Mouse (Mus musculus) CH12.LX (cell line): ENCODE results near the gene Pknox1. TPM values are rescaled to one million over a fixed set of nuclear protein-coding genes. Genes with fewer than 3 reads are reported as not detected.
"Not testable (repeated sequence)": the region's sequence is repeated elsewhere in the genome, so short reads cannot be mapped to it uniquely, and the experiment has no call there.

Experiments
- DNase-seq: peaks from one replicate; pipeline ENCODE4 v3.0.0-alpha.2; 2013; ENCODE audit errors: extremely low read depth
- H3K27ac ChIP-seq: 2 replicates; pipeline ENCODE4 v1.5.1; 2012; ENCODE audit warnings: low read depth, mild to moderate bottlenecking, control low read depth, moderate library complexity; ENCODE audit not compliant: insufficient read depth
- H3K27me3 ChIP-seq: replicated peaks from 2 replicates; pipeline ENCODE3; 2012; ENCODE audit warnings: inconsistent platforms
- H3K36me3 ChIP-seq, 2 experiments: replicated peaks in 1 of 2; 2 replicates each; pipeline versions ENCODE3 to v1.6.1; 2012; ENCODE audit warnings: inconsistent platforms in 1 of 2, low read length in 1 of 2, mild to moderate bottlenecking in 1 of 2, mixed read lengths in 1 of 2, moderate library complexity in 1 of 2; ENCODE audit not compliant: control insufficient read depth in 1 of 2, insufficient read depth in 1 of 2
- H3K4me1 ChIP-seq, 2 experiments: 2 replicates each; pipeline ENCODE4 v1.6.1; 2012; ENCODE audit warnings: inconsistent platforms in 1 of 2, moderate library complexity in 1 of 2; ENCODE audit not compliant: insufficient read depth in 2 of 2, control insufficient read depth in 1 of 2
- H3K4me2 ChIP-seq: 2 replicates; pipeline ENCODE4 v1.6.1; 2012; ENCODE audit warnings: low read depth, mild to moderate bottlenecking, control low read depth; ENCODE audit not compliant: poor library complexity, insufficient read depth, severe bottlenecking
- H3K4me3 ChIP-seq, 3 experiments: fragments of 150-350 bp in 1 of 3; sonication (generic) in 1 of 3; replicated peaks in 1 of 3; 2 replicates each; pipeline versions ENCODE3 to v1.5.1; 2011 to 2012; ENCODE audit warnings: low read depth in 2 of 3, low read length in 2 of 3, mild to moderate bottlenecking in 2 of 3, moderate library complexity in 2 of 3, control low read depth in 1 of 3, improper control_type of control experiment in 1 of 3, inconsistent platforms in 1 of 3, mixed read lengths in 1 of 3; ENCODE audit not compliant: poor library complexity in 1 of 3
- H3K79me2 ChIP-seq: replicated peaks from 2 replicates; pipeline ENCODE4 v1.6.1; 2012; ENCODE audit warnings: mild to moderate bottlenecking, moderate library complexity; ENCODE audit not compliant: control insufficient read depth, poor library complexity, insufficient read depth, severe bottlenecking; ENCODE audit errors: extremely low read depth
- H3K9ac ChIP-seq: 2 replicates; pipeline ENCODE4 v1.6.1; 2012; ENCODE audit warnings: low read depth, mild to moderate bottlenecking, control low read depth, moderate library complexity; ENCODE audit not compliant: insufficient read depth
- H3K9me3 ChIP-seq: replicated peaks from 2 replicates; pipeline ENCODE3; 2012; ENCODE audit warnings: low read length, inconsistent platforms, mixed read lengths
- BHLHE40 ChIP-seq: IDR thresholded peaks from 2 replicates; pipeline ENCODE4 v1.6.1; 2011; ENCODE audit warnings: mild to moderate bottlenecking, low read depth, low read length, improper control_type of control experiment
- CTCF ChIP-seq, 2 experiments: IDR thresholded peaks in 1 of 2; conservative IDR thresholded peaks in 1 of 2; 2 replicates each; pipeline ENCODE4 v1.5.1; 2011 to 2012; ENCODE audit warnings: low read depth in 2 of 2, low read length in 2 of 2, improper control_type of control experiment in 1 of 2, inconsistent platforms in 1 of 2, mild to moderate bottlenecking in 1 of 2, moderate library complexity in 1 of 2
- ETS1 ChIP-seq: conservative IDR thresholded peaks from 2 replicates; pipeline ENCODE4 v1.6.1; 2012; ENCODE audit warnings: low read depth, mild to moderate bottlenecking, inconsistent platforms, low read length, improper control_type of control experiment, moderate library complexity
- GABPA ChIP-seq: IDR thresholded peaks from 2 replicates; pipeline ENCODE4 v1.6.1; 2012; ENCODE audit warnings: low read depth, low read length, improper control_type of control experiment, inconsistent platforms; ENCODE audit not compliant: insufficient replicate concordance
- IRF4 ChIP-seq: IDR thresholded peaks from 2 replicates; pipeline ENCODE4 v1.6.1; 2014; ENCODE audit warnings: low read depth, mild to moderate bottlenecking, inconsistent platforms, low read length, improper control_type of control experiment
- JUND ChIP-seq: conservative IDR thresholded peaks from 2 replicates; pipeline ENCODE4 v1.6.1; 2011; ENCODE audit warnings: low read depth, low read length, improper control_type of control experiment
- MAFK ChIP-seq: IDR thresholded peaks from 2 replicates; pipeline ENCODE4 v1.6.1; 2011; ENCODE audit warnings: low read length, improper control_type of control experiment; ENCODE audit not compliant: insufficient replicate concordance
- MEF2A ChIP-seq: IDR thresholded peaks from 2 replicates; pipeline ENCODE4 v1.6.1; 2014; ENCODE audit warnings: low read depth, mild to moderate bottlenecking, inconsistent platforms, low read length, improper control_type of control experiment, borderline replicate concordance
- MXI1 ChIP-seq: IDR thresholded peaks from 2 replicates; pipeline ENCODE4 v1.6.1; 2011; ENCODE audit warnings: mild to moderate bottlenecking, low read depth, low read length, improper control_type of control experiment
- MYC ChIP-seq: IDR thresholded peaks from 2 replicates; pipeline ENCODE4 v1.6.1; 2011; ENCODE audit warnings: low read depth, mild to moderate bottlenecking, improper control_type of control experiment, low read length
- NELFE ChIP-seq: IDR thresholded peaks from 2 replicates; pipeline ENCODE4 v1.6.1; 2011; ENCODE audit warnings: low read depth, low read length, improper control_type of control experiment
- NRF1 ChIP-seq: IDR thresholded peaks from 2 replicates; pipeline ENCODE4 v1.6.1; 2014; ENCODE audit warnings: low read depth, mild to moderate bottlenecking, inconsistent platforms, low read length, improper control_type of control experiment, moderate library complexity
- PAX5 ChIP-seq: IDR thresholded peaks from 2 replicates; pipeline ENCODE4 v1.6.1; 2012; ENCODE audit warnings: low read length, inconsistent platforms, mixed read lengths
- POLR2A ChIP-seq: IDR thresholded peaks from 2 replicates; pipeline ENCODE4 v1.6.1; 2011; ENCODE audit warnings: low read depth, mild to moderate bottlenecking, improper control_type of control experiment, low read length
- POLR2AphosphoS2 ChIP-seq: IDR thresholded peaks from 2 replicates; pipeline ENCODE4 v1.6.1; 2011; ENCODE audit warnings: low read depth, low read length, improper control_type of control experiment
- RAD21 ChIP-seq: IDR thresholded peaks from 2 replicates; pipeline ENCODE4 v1.6.1; 2011; ENCODE audit warnings: low read depth, mild to moderate bottlenecking, low read length, improper control_type of control experiment, moderate library complexity
- RCOR1 ChIP-seq: conservative IDR thresholded peaks from 2 replicates; pipeline ENCODE4 v1.6.1; 2012; ENCODE audit warnings: low read depth, mild to moderate bottlenecking, inconsistent platforms, low read length, improper control_type of control experiment
- SMC3 ChIP-seq: IDR thresholded peaks from 2 replicates; pipeline ENCODE4 v1.6.1; 2011; ENCODE audit warnings: low read depth, low read length, improper control_type of control experiment
- TCF12 ChIP-seq: IDR thresholded peaks from 2 replicates; pipeline ENCODE4 v1.6.1; 2014; ENCODE audit warnings: low read depth, mild to moderate bottlenecking, inconsistent platforms, low read length, improper control_type of control experiment
- USF1 ChIP-seq: IDR thresholded peaks from 2 replicates; pipeline ENCODE4 v1.6.1; 2014; ENCODE audit warnings: low read depth, mild to moderate bottlenecking, inconsistent platforms, low read length, improper control_type of control experiment
- USF2 ChIP-seq: conservative IDR thresholded peaks from 2 replicates; pipeline ENCODE4 v1.6.1; 2011; ENCODE audit warnings: low read depth, low read length, improper control_type of control experiment
- ZC3H11A ChIP-seq: IDR thresholded peaks from 2 replicates; pipeline ENCODE4 v1.6.1; 2012; ENCODE audit warnings: low read depth, mild to moderate bottlenecking, inconsistent platforms, low read length, improper control_type of control experiment
- ZKSCAN1 ChIP-seq: IDR thresholded peaks from 2 replicates; pipeline ENCODE4 v1.6.1; 2012; ENCODE audit warnings: low read depth, inconsistent platforms, low read length, improper control_type of control experiment, borderline replicate concordance
- ZMIZ1 ChIP-seq: IDR thresholded peaks from 2 replicates; pipeline ENCODE4 v1.6.1; 2012; ENCODE audit warnings: low read depth, mild to moderate bottlenecking, inconsistent platforms, low read length, improper control_type of control experiment
- ZNF384 ChIP-seq: IDR thresholded peaks from 2 replicates; pipeline ENCODE4 v1.6.1; 2012; ENCODE audit warnings: low read depth, low read length, improper control_type of control experiment, inconsistent platforms
- dilution Hi-C: fragments of 300-500 bp; cut with MboI; formaldehyde crosslinking; loops from 2 replicates; pipeline ENCODE4 v1.14.3; 2020; ENCODE audit warnings: low sequenced_read_pairs; ENCODE audit not compliant: extremely low pct_unique_long_range_greater_than_20kb, extremely low pct_ligation_motif_present
- in situ Hi-C: fragments of 300-500 bp; cut with MboI; formaldehyde crosslinking; loops from 3 replicates; pipeline ENCODE4 v1.14.3; 2019; ENCODE audit warnings: low sequenced_read_pairs, low pct_ligation_motif_present, low pct_unique_long_range_greater_than_20kb, mixed read lengths
- polyA plus RNA-seq: library from polyadenylated mRNA; unstranded; fragments of >175 nt; gene quantifications from 2 replicates; pipeline ENCODE4 v1.2.1, GENCODE M21; 2012; ENCODE audit warnings: low read depth; ENCODE audit not compliant: insufficient read length
- total RNA-seq, 2 experiments: library from RNA; depleted of rRNA; stranded (reverse); fragments of 300-350 nt in 1 of 2; fragments of >200 nt in 1 of 2; gene quantifications; 2 replicates each; pipeline ENCODE4 v1.2.3; 2012 to 2014

The Pknox1 gene
- total and polyA plus RNA-seq, 3 experiments: 15.1 to 22.3 (median 20.5) TPM

DNA sequence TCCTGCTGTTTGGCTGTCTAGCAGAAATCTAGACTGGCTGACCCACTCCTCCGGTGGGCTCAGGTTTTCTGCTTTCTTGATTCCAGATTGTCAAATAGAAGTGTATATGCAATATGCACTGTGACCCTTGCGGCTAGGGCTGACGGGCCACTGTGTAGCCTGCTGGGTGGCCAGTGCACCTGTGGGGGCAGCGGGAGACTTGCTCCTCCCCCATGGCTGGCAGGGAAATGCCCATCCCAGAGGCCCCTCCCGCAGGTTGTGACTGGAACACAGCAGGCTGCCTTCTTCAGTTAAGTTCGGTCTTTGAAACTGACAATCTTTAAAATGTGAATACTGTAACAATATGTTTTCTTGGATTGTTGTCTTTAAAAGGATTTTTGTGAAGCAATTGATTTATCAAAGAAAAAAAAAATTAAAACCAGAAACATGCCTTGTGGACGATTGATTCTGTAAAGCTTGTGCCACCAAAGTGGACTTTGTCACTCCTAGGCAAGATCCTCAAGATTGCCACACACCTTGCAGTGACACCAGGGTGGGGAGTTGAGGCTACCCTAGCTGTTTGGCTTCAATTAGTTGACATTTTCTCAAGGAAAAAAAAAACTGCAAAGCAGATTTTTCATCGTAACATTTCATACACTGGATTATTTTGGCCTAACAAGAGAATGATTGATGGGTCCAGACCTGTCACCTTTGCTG is 42.9 kb downstream of the Pknox1 start:
- H3K36me3 ChIP-seq: peaks cover 21 to 51% of the 10 kb centered on the region in 2 experiments
- no peak overlapping the region for H3K4me3 ChIP-seq
- in situ Hi-C loops: no loop called here
- dilution Hi-C loops: no loop called here
- no peaks in the 10 kb centered on the region for H3K27me3 ChIP-seq
- no peak overlapping the region for H3K27ac ChIP-seq
- H3K4me1 ChIP-seq: no peaks in the 10 kb centered on the region
- no peak overlapping the region for H3K4me2 ChIP-seq
- H3K9me3 ChIP-seq: no peaks in the 10 kb centered on the region
- no peak for DNase-seq
- no peak overlapping the region for H3K9ac ChIP-seq
- no peaks in the 10 kb centered on the region for H3K79me2 ChIP-seq
- TF ChIP-seq NELFE: no peak
- TF ChIP-seq ETS1: no peak
- no peak for TF ChIP-seq ZMIZ1
- TF ChIP-seq IRF4: no peak
- no peak for TF ChIP-seq CTCF (conservative IDR thresholded peaks at IDR 0.05 in 1 of 2, IDR thresholded peaks at IDR 0.05 in 1 of 2; ENCODE audit: low read depth in 2 of 2, low read length in 2 of 2)
- TF ChIP-seq ZKSCAN1: no peak
- no peak for TF ChIP-seq BHLHE40
- TF ChIP-seq RCOR1: no peak
- TF ChIP-seq NRF1: no peak
- TF ChIP-seq ZC3H11A: no peak

DNA sequence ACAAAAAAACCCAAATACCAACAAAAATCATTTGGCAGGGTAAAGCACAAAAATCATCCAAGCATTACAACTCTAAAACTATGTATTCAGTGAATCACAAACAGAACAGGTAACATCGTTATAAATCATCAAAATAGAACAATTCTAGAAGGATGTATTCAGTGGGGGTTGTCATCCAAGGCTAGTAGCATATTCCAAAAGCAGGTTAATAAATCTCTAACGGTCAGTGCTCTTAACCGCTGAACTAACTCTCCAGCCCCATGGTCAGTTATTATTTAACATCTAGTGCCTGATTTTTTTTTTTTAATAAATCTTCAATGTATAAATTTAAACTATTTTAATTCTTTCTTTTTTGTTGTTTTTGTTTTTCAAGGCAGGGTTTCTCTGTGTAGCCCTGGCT is 44.6 kb downstream of the Pknox1 start:
- H3K27me3 ChIP-seq, in situ Hi-C loops, dilution Hi-C loops, H3K79me2 ChIP-seq, H3K27ac ChIP-seq, H3K4me3 ChIP-seq, H3K9ac ChIP-seq, H3K9me3 ChIP-seq, H3K4me1 ChIP-seq, DNase-seq, H3K4me2 ChIP-seq: not testable (repeated sequence)
- peaks cover 9 to 35% of the 10 kb centered on the region in 2 experiments for H3K36me3 ChIP-seq

DNA sequence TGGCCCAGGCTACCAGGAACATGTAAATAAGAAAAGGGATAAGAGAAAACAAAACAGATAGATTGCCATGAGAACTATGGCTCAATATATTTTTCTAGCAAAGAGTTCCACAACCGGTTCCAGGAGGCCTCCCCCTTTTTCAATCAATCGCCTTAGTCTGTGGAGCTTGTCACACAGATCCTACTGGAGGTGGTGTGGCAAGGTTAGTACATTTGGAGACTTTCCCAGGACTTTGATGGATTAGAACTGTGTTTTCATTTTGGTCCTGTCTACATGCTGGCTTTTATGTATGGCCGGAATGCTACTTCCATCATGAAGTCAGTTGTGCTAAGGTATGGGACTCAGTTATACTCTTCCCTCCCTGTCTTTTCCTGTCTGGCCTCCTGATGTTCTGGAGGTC is 45.4 kb downstream of the Pknox1 start:
- dilution Hi-C loops: no loop called here
- Histone ChIP-seq H3K79me2 (no peaks in the 10 kb centered on the region), H3K9me3 (no peaks in the 10 kb centered on the region), H3K4me3 (no peak overlapping the region), H3K27me3 (no peaks in the 10 kb centered on the region), H3K27ac (no peak overlapping the region), H3K9ac (no peak overlapping the region), H3K36me3 (peaks cover 3 to 28% of the 10 kb centered on the region in 2 experiments), H3K4me2 (no peak overlapping the region), H3K4me1 (0 out of 4 replicates have a peak, but pooled peaks cover 0 to 2% of the 10 kb centered on the region in 2 experiments)
- DNase-seq: no peak
- TF ChIP-seq CTCF (conservative IDR thresholded peaks at IDR 0.05 in 1 of 2, IDR thresholded peaks at IDR 0.05 in 1 of 2; ENCODE audit: low read depth in 2 of 2, low read length in 2 of 2) (no peak), ZNF384 (no peak), ZMIZ1 (no peak), RCOR1 (no peak), TCF12 (no peak), POLR2A (no peak), JUND (no peak), MYC (no peak), MEF2A (no peak), ZC3H11A (no peak), MAFK (no peak), GABPA (no peak), SMC3 (no peak), POLR2AphosphoS2 (no peak), PAX5 (no peak), USF2 (no peak), MXI1 (no peak), BHLHE40 (no peak), RAD21 (no peak), USF1 (no peak)
- in situ Hi-C loops: no loop called here
